Mouse (Mus musculus) stomach, postnatal 0 days (tissue): ENCODE results near the gene Dnajb1.
A peak's percentile ranks its signal among the peaks of the same experiment; 100 is the strongest.

Experiments
- CTCF ChIP-seq: IDR thresholded peaks from 2 replicates; pipeline ENCODE4 v1.5.1; 2016; ENCODE audit warnings: antibody characterized with exemption, low read depth, mild to moderate bottlenecking, moderate library complexity
- EP300 ChIP-seq: optimal IDR thresholded peaks from 2 replicates; pipeline ENCODE3; 2016; ENCODE audit warnings: antibody characterized with exemption

- TF ChIP-seq CTCF (peak; percentile 32), EP300 (no peak)
Observed at GRCm38 (mm10) chr8:83594167-83595049, 13.6 kb upstream of the Dnajb1 start.
